Mouse (Mus musculus) heart, postnatal 0 days (tissue): ENCODE results near the gene Micu1.

Source experiments
- CTCF ChIP-seq: IDR thresholded peaks from 2 replicates; pipeline ENCODE4 v1.5.1; 2016; ENCODE audit warnings: antibody characterized with exemption, control low read depth, low read depth
- EP300 ChIP-seq: IDR thresholded peaks from 2 replicates; pipeline ENCODE4 v1.6.1; 2016; ENCODE audit warnings: antibody characterized with exemption, low read depth

DNA sequence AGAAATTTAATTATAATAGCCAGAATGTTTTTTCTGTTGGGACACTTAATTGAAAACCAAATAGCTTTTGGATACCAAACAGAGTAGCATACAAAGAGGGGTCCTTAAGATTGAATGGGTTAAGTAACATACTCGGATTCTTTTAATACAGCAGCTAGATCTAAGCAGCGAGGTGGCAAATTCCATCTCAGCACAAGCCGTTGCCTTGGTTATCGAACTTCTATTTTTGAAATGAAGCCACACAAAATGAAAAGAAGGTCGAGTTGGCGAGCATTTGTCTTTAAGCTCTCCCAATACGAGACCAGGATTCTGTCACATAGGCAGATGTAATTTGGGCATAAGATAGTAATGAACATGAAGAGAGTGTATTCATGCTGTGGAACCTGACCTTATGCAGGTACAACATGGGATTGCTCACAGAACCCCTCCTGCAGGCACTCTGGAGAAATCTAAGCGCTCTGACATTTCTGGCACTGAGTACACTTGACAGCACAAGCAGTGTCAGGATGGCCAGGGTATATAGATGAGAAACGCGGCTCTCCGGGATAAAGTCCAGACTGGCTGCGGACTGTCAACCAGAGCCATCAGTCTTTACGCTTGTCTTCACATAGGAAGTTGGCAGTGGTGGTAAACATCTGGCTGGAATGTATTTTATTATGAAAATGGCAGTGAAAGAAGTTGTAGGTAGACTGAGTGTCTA is 71.3 kb downstream of the Micu1 start:
- TF ChIP-seq CTCF (no peak), EP300 (no peak)
